Mouse (Mus musculus) ES-Bruce4 (cell line): ENCODE data around the gene Il20ra.

Source experiments
- CTCF ChIP-seq: IDR thresholded peaks from one replicate; pipeline ENCODE4 v1.8.1; 2011; ENCODE audit warnings: low read depth, low read length
- EP300 ChIP-seq: IDR thresholded peaks from 2 replicates; pipeline ENCODE4 v1.6.1; 2011; ENCODE audit warnings: low read depth, low read length; ENCODE audit not compliant: insufficient read depth
- POLR2A ChIP-seq: IDR thresholded peaks from one replicate; pipeline ENCODE4 v1.8.1; 2011; ENCODE audit warnings: low read length; ENCODE audit not compliant: insufficient read depth

DNA sequence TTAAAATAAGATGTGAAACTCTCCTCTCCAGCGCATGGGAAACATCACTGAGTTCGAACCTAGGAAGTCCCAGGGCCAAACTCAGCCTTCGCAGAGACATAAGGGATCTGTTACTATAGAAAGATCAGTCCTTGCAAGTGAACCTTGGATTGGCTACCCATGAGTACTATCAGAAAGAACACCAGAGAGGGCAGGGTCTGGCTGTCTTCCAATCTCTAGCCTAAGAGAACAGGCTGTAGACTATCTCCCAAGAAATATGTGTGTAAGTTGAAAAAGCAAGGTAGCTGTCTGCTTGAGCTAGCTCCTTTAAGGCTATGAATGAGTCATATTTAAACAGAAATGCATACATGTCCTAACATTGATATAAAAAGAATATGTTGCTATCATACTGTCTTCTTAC, 1.4 kb upstream of the Il20ra start:
- TF ChIP-seq CTCF (no peak), POLR2A (no peak), EP300 (no peak)
